Mouse (Mus musculus): ENCODE measurements around the gene Zfp729b. TPM values are rescaled to one million over a fixed set of nuclear protein-coding genes. Genes with fewer than 3 reads are reported as not detected.

Zfp729b gene
- 0.18 TPM in 1 of 2 replicates, not detected in the other for polyA plus RNA-seq (2012; ENCODE audit: insufficient read depth, low replicate concordance)

DNA sequence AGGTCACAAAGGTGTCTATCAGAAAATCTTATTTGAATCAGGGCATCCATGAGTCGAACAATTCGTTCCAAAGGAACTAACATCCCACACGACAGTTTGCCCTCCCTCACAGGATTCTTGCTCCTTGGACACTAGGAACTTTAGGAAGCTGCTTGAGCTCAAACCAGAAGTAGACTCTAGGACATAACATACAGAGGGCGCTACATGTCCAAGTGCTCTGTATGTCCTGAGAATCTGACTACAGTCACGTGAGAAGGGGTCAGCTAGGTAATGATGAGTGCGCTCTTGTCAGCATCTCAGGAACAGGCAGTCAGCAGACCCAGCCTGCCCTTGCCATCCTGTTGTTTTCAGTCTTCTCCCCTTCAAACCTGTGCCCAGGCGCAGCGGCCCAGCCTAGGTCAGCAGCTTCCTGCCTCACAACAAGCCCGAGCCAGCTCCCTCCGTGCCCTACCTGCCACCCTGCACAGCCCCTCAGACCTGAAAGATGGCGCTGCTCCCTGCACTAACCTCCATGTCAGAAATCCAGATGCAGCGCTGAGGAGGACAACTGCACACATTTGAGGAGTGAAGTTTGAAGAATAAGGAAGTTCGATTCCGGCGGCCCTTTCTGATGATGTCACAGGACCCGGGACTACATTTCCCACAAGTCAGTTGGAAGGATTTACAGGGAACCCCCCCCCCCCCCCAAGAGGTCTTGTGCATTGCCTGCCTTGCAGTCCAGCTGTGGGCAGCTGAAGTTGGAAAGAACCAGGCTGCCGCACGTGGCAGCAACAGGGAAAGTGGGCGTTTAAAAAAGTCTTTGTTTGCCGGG, at the start of gene Zfp729b:
TSS of gene Zfp729b (minus strand) at position 642 of the 811 bp plus-strand sequence.
- Histone ChIP-seq H3K4me3 (replicated peaks) (peak within 1 kb of the TSS; percentile 88), H3K4me1 (no peaks in the 10 kb centered on the region), H3K27me3 (replicated peaks) (no peaks in the 10 kb centered on the region), H3K36me3 (replicated peaks; ENCODE audit: low read length) (no peaks in the 10 kb centered on the region), H3K9me3 (peaks cover 4% of the 10 kb centered on the region; the same call in 1 of the 2 replicates)
- TF ChIP-seq GATA1 (IDR thresholded peaks at IDR 0.05; ENCODE audit: borderline replicate concordance, low read length) (no peak), FLI1 (IDR thresholded peaks at IDR 0.05; ENCODE audit: low read length) (no peak)

DNA sequence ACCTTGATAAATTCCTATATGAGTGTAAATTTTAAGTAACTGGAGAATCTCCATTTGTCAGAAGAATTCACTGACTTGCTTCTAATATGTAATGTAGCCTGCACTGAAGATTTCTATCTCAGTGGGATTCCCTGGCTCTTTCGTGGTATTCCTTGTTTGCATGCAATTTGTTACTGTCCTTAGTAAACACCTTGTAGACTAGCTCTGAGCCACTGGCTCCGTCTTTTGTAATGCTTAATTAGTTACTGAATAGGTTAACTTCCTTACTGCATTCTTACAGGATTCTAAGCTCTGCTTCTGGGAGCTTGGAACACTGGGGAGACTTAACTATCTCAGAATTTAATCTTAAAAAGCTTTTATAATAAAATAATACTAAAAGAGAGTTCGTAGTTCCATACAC, 43.0 kb upstream of the Zfp729b start:
- Histone ChIP-seq H3K9me3 (no peaks in the 10 kb centered on the region), H3K27me3 (replicated peaks) (no peaks in the 10 kb centered on the region), H3K4me3 (replicated peaks) (no peak overlapping the region), H3K4me1 (no peaks in the 10 kb centered on the region), H3K36me3 (replicated peaks; ENCODE audit: low read length) (no peaks in the 10 kb centered on the region)
- no peak for TF ChIP-seq FLI1 (IDR thresholded peaks at IDR 0.05; ENCODE audit: low read length)
- no peak for TF ChIP-seq GATA1 (IDR thresholded peaks at IDR 0.05; ENCODE audit: borderline replicate concordance, low read length)

DNA sequence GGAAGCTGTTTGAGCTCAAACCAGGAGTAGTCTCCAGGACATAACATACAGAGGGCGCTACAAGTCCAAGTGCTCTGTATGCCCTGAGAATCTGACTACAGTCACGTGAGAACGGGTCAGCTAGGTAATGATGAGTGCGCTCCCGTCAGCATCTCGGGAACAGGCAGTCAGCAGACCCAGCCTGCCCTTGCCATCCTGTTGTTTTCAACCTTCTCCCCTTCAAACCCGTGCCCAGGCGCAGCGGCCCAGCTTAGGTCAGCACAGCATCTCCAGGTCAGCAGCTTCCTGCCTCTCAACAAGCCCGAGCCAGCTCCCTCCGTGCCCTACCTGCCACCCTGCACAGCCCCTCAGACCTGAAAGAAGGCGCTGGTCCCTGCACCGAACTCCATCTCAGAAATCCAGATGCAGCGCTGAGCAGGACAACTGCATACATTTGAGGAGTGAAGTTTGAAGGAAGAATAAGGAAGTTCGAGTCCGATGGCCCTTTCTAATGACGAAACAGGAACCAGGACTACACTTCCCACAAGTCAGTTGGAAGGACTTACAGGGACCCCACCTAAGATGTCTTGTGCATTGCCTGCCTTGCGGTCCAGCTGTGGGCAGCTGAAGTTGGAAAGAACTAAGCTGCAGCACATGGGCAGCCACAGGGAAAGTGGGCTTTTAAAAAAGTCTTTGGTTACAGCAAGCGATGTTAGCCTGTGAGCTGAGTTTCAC, 27.9 kb upstream of the Zfp729b start, which contains the start of the genes Gm49345 and Zfp729a:
TSS of gene Gm49345 (minus strand) at position 476 of the 714 bp plus-strand sequence.
TSS of gene Zfp729a (minus strand) at position 498 of the 714 bp plus-strand sequence.
- Histone ChIP-seq H3K4me1 (peaks cover 4% of the 10 kb centered on the region; the same call in 1 of the 2 replicates), H3K4me3 (replicated peaks) (peak within 1 kb of the TSS; percentile 91), H3K27me3 (replicated peaks) (no peaks in the 10 kb centered on the region), H3K36me3 (replicated peaks; ENCODE audit: low read length) (peaks cover 5% of the 10 kb centered on the region), H3K9me3 (no peaks in the 10 kb centered on the region)
- TF ChIP-seq FLI1 (IDR thresholded peaks at IDR 0.05; ENCODE audit: low read length), result no peak
- no peak for TF ChIP-seq GATA1 (IDR thresholded peaks at IDR 0.05; ENCODE audit: borderline replicate concordance, low read length)

DNA sequence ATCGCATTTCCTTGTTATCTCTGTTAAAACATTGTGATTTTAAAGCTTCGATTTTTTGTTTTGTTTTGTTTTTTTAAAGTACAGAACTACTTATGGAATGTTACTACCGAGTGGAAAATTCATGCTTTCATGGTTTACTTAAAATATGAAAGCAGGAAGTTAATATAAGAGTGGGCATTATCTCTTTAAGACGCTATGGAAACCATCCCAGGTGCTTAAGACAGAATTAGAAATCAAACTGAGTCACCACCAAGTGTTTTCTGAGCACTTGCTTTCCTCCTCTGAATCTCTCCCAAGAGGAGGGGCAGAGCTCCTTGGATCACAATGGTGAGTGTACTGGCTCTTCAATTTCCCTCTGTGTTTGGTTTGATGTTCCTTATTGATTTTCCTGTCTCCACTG, 601 bp upstream of the Zfp729b start:
- peak overlapping the region; percentile 78 for H3K4me3 ChIP-seq (replicated peaks)
- TF ChIP-seq FLI1 (IDR thresholded peaks at IDR 0.05; ENCODE audit: low read length), result no peak
- no peak for TF ChIP-seq GATA1 (IDR thresholded peaks at IDR 0.05; ENCODE audit: borderline replicate concordance, low read length)
- H3K36me3 ChIP-seq (replicated peaks; ENCODE audit: low read length), result no peaks in the 10 kb centered on the region

DNA sequence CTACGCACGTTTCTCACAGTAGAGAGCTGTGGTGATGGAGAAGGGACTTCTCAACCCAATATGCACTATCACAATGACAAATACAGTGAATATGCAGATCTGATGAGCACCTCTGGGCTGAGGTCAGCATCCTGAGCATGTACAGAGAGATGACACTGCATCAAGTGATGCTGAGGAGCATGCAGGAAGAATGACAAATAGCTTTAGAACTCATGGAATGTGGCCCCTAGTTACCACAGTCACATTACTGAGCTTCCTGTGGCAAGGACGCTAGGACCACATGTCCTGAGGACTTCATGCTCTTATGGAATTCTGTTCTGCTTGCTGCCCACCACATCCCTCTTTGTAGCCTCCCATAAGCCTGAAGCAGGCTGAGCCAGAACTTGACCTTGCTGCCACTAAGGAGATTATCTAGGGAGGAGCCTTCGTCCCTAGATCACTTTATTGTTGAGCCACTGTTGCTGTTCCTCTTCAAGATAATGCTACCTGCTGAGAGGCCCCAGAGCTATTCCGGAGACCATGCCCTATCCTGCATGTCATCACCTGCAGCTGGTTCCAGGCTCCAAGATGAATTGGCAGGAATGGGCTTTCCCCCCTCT, 36.8 kb downstream of the Zfp729b start:
- TF ChIP-seq GATA1 (IDR thresholded peaks at IDR 0.05; ENCODE audit: borderline replicate concordance, low read length) (no peak), FLI1 (IDR thresholded peaks at IDR 0.05; ENCODE audit: low read length) (no peak)
- peaks cover 7% of the 10 kb centered on the region; the same call in 1 of the 2 replicates for H3K9me3 ChIP-seq
- peaks cover 6% of the 10 kb centered on the region for H3K4me1 ChIP-seq
- H3K36me3 ChIP-seq (replicated peaks; ENCODE audit: low read length), result no peaks in the 10 kb centered on the region
- H3K27me3 ChIP-seq (replicated peaks), result no peaks in the 10 kb centered on the region
- H3K4me3 ChIP-seq (replicated peaks), result peak overlapping the region; percentile 46

More for the DNA sequence above, 601 bp upstream of the Zfp729b start:
- peaks cover 4% of the 10 kb centered on the region; the same call in 1 of the 2 replicates for H3K9me3 ChIP-seq
- no peaks in the 10 kb centered on the region for H3K27me3 ChIP-seq (replicated peaks)
- H3K4me1 ChIP-seq, result no peaks in the 10 kb centered on the region

DNA sequence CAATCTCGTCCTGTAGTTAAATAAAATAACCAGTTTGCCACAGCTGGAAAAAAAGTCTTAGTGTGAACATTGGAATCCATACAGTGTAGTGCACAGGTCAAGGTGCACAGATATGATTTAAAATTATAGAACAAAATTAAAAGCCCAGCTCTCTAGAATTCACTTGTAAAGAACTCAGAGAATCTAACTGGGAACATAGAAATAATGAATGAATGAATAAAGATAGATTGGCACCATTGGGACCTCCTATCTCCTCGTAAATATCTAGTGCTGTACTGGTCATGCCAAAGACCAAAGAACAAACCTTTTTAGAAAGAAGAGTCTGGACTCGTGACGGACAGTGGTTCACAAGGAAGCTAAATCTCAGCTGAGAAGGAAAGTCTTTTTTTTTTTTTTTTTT, 55.8 kb downstream of the Zfp729b start, which contains the start of gene Zfp748:
TSS of gene Zfp748 (minus strand) at position 101 of the 400 bp plus-strand sequence.
- Histone ChIP-seq H3K4me1 (peaks cover 26% of the 10 kb centered on the region), H3K27me3 (replicated peaks) (no peaks in the 10 kb centered on the region), H3K36me3 (replicated peaks; ENCODE audit: low read length) (peaks cover 17% of the 10 kb centered on the region), H3K4me3 (replicated peaks) (peak within 1 kb of the TSS; percentile 97), H3K9me3 (no peaks in the 10 kb centered on the region)
- TF ChIP-seq FLI1 (IDR thresholded peaks at IDR 0.05; ENCODE audit: low read length), result no peak
- no peak for TF ChIP-seq GATA1 (IDR thresholded peaks at IDR 0.05; ENCODE audit: borderline replicate concordance, low read length)

DNA sequence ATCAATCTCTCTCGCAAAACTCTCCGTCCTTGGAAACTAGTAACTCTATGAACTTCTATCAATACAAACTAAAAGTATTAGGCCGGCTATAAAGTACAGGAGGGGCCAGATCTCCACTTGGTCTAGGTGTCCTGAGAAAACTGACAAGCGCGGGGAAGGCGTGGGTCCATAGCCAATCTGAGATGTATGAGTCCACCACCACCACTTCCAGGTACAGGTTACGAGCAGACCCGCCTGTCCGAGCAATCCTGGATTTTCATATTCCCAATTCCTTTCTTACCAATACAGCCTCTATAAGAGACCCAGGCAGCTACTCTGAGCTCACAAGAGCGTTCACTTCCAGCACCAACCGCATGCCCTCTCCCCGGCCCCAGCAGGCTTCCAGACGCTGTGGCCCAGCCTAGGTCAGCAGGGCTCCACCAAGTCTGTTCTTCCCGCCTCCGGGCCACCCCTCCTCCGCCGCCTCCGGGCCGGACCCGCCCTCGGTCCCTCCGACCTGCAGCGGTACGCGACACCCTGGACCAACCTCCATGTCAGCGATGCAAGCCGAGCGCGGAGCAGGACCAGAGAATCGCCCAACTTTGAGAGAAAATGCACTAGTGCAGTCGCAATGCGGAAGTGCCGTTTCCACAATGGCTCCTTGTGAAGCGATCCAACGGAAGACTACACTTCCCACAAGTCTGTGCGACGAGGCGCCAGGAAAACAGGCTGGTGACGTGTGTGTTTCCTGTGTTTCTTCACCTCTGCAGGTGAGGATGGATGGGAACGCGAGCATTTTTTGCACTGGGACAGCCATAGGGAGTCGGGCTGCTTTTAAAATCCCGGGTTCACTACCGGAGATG, 56.8 kb downstream of the Zfp729b start:
- Histone ChIP-seq H3K4me1 (peaks cover 32% of the 10 kb centered on the region), H3K27me3 (replicated peaks) (no peaks in the 10 kb centered on the region), H3K4me3 (replicated peaks) (peak overlapping the region; percentile 97), H3K36me3 (replicated peaks; ENCODE audit: low read length) (peaks cover 25% of the 10 kb centered on the region), H3K9me3 (no peaks in the 10 kb centered on the region)
- TF ChIP-seq GATA1 (IDR thresholded peaks at IDR 0.05; ENCODE audit: borderline replicate concordance, low read length), result no peak
- 0 out of 2 replicates have a peak, but pooled peaks have one; percentile 9 for TF ChIP-seq FLI1 (IDR thresholded peaks at IDR 0.05; ENCODE audit: low read length)

DNA sequence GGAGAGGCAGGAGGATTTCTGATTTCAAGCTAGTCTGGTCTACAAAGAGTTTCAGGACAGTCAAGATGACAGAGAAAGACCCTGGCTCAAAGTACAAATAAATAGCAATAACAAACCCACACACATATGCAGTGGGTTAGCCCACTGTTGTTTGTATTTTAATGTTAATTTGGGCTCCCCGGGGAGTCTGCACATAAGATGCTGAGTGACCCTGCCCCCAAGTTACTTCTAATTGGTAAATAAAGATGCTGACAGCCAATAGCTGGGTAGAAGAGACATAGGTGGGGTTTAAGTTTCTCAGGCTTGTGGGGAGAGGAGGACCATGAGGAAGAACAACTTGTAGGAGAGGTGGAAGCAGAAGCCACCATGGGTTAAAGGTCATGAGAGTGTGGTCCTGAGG, 63.6 kb downstream of the Zfp729b start:
- Histone ChIP-seq H3K4me1 (peaks cover 14% of the 10 kb centered on the region; the same call in 1 of the 2 replicates), H3K9me3 (peaks cover 19% of the 10 kb centered on the region), H3K4me3 (replicated peaks) (no peak overlapping the region), H3K27me3 (replicated peaks) (no peaks in the 10 kb centered on the region), H3K36me3 (replicated peaks; ENCODE audit: low read length) (peaks cover 88% of the 10 kb centered on the region)
- no peak for TF ChIP-seq FLI1 (IDR thresholded peaks at IDR 0.05; ENCODE audit: low read length)
- no peak for TF ChIP-seq GATA1 (IDR thresholded peaks at IDR 0.05; ENCODE audit: borderline replicate concordance, low read length)

Other genes starting within 250 kb of the Zfp729b start
- not detected in 2 replicates for gene Gm28044, start 249.2 kb downstream of the Zfp729b start, polyA plus RNA-seq (2012; ENCODE audit: insufficient read depth, low replicate concordance)
- gene Zfp953, start 249.1 kb downstream of the Zfp729b start, polyA plus RNA-seq (2012; ENCODE audit: insufficient read depth, low replicate concordance), result 0.11 TPM in 1 of 2 replicates, not detected in the other
- not detected in 2 replicates for gene Gm28041, start 234.0 kb downstream of the Zfp729b start, polyA plus RNA-seq (2012; ENCODE audit: insufficient read depth, low replicate concordance)
- gene Zfp456, start 233.9 kb downstream of the Zfp729b start, polyA plus RNA-seq (2012; ENCODE audit: insufficient read depth, low replicate concordance), result not detected in 2 replicates
- 0.08 TPM in 1 of 2 replicates, not detected in the other for gene Zfp429, start 209.9 kb downstream of the Zfp729b start, polyA plus RNA-seq (2012; ENCODE audit: insufficient read depth, low replicate concordance)
- gene Zfp459, start 188.3 kb downstream of the Zfp729b start, polyA plus RNA-seq (2012; ENCODE audit: insufficient read depth, low replicate concordance), result 0.07 TPM in 1 of 2 replicates, not detected in the other
- gene Zfp874a, start 158.1 kb downstream of the Zfp729b start, polyA plus RNA-seq (2012; ENCODE audit: insufficient read depth, low replicate concordance), result 0.13 TPM in 1 of 2 replicates, not detected in the other
- gene Zfp874b, start 125.4 kb downstream of the Zfp729b start, polyA plus RNA-seq (2012; ENCODE audit: insufficient read depth, low replicate concordance), result not detected in 2 replicates
- not detected in 2 replicates for gene Zfp58, start 109.2 kb downstream of the Zfp729b start, polyA plus RNA-seq (2012; ENCODE audit: insufficient read depth, low replicate concordance)
- not detected in 2 replicates for gene Gm26965, start 83.6 kb downstream of the Zfp729b start, polyA plus RNA-seq (2012; ENCODE audit: insufficient read depth, low replicate concordance)
- gene Zfp87, start 83.5 kb downstream of the Zfp729b start, polyA plus RNA-seq (2012; ENCODE audit: insufficient read depth, low replicate concordance), result 0.17 TPM in 1 of 2 replicates, not detected in the other
- 0.09 TPM in 1 of 2 replicates, not detected in the other for gene Zfp748, start 55.9 kb downstream of the Zfp729b start, polyA plus RNA-seq (2012; ENCODE audit: insufficient read depth, low replicate concordance)
- not detected in 2 replicates for gene Gm49345, start 28.1 kb upstream of the Zfp729b start, polyA plus RNA-seq (2012; ENCODE audit: insufficient read depth, low replicate concordance)
- 0.26 TPM in 1 of 2 replicates, not detected in the other for gene Zfp729a, start 28.1 kb upstream of the Zfp729b start, polyA plus RNA-seq (2012; ENCODE audit: insufficient read depth, low replicate concordance)
- gene Zfp738, start 77.4 kb upstream of the Zfp729b start, polyA plus RNA-seq (2012; ENCODE audit: insufficient read depth, low replicate concordance), result 0.26 and 3.6 TPM in 2 replicates
- not detected in 2 replicates for gene Zfp65, start 119.5 kb upstream of the Zfp729b start, polyA plus RNA-seq (2012; ENCODE audit: insufficient read depth, low replicate concordance)
- 0.12 TPM in 1 of 2 replicates, not detected in the other for gene Zfp85, start 145.5 kb upstream of the Zfp729b start, polyA plus RNA-seq (2012; ENCODE audit: insufficient read depth, low replicate concordance)
- 0.17 TPM in 1 of 2 replicates, not detected in the other for gene Zfp493, start 170.0 kb upstream of the Zfp729b start, polyA plus RNA-seq (2012; ENCODE audit: insufficient read depth, low replicate concordance)
- not detected in 2 replicates for gene Zfp273, start 204.0 kb upstream of the Zfp729b start, polyA plus RNA-seq (2012; ENCODE audit: insufficient read depth, low replicate concordance)
- not detected in 2 replicates for gene Gm10037, start 221.4 kb upstream of the Zfp729b start, polyA plus RNA-seq (2012; ENCODE audit: insufficient read depth, low replicate concordance)